Mouse (Mus musculus): ENCODE results near the gene Scarf2. TPM values are rescaled to one million over a fixed set of nuclear protein-coding genes. Genes with fewer than 3 reads are reported as not detected.

The Scarf2 gene
- polyA plus RNA-seq, 1 experiment from 2014 or later, result 11.5 TPM

DNA sequence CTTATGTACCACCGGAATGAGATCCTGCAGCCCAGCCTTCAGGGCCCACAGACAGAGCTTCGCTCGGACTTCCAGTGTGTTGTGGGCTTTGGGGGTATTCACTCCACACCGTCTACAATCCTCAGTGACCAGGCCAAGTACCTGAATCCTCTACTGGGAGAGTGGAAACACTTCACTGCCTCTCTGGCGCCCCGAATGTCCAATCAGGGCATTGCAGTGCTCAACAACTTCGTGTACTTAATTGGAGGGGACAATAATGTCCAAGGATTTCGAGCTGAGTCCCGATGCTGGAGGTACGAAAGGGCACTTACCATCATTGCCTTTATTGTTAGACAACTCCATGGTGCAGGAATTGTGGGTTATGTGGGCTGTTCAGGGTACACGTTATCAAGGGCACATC lies 20.3 kb upstream of the Scarf2 start:
- no peaks in the 10 kb centered on the region for H3K27me3 ChIP-seq (replicated peaks)
- H3K9ac ChIP-seq, result no peak overlapping the region
- no peak overlapping the region for H3K27ac ChIP-seq
- 67% methylated on average over 11 of the region's 11 CpGs for WGBS
- no peak overlapping the region for H3K4me3 ChIP-seq (replicated peaks)
- H3K9me3 ChIP-seq, result no peaks in the 10 kb centered on the region
- peaks cover 29% of the 10 kb centered on the region for H3K36me3 ChIP-seq
- ATAC-seq, result no peak
- no peaks in the 10 kb centered on the region for H3K4me1 ChIP-seq (replicated peaks)
- no peak overlapping the region for H3K4me2 ChIP-seq (replicated peaks)

GRCm38 (mm10) chr16:17778223-17778622 lies 18.9 kb upstream of the Scarf2 start:
- no peak overlapping the region for H3K27ac ChIP-seq
- no peaks in the 10 kb centered on the region for H3K9me3 ChIP-seq
- no peak overlapping the region for H3K9ac ChIP-seq
- H3K4me3 ChIP-seq (replicated peaks), result no peak overlapping the region
- ATAC-seq, result no peak
- H3K36me3 ChIP-seq, result peaks cover 24% of the 10 kb centered on the region
- H3K4me2 ChIP-seq (replicated peaks), result no peak overlapping the region
- H3K27me3 ChIP-seq (replicated peaks), result no peaks in the 10 kb centered on the region
- H3K4me1 ChIP-seq (replicated peaks), result no peaks in the 10 kb centered on the region
- WGBS, result 84% methylated on average over 4 of the region's 4 CpGs

DNA sequence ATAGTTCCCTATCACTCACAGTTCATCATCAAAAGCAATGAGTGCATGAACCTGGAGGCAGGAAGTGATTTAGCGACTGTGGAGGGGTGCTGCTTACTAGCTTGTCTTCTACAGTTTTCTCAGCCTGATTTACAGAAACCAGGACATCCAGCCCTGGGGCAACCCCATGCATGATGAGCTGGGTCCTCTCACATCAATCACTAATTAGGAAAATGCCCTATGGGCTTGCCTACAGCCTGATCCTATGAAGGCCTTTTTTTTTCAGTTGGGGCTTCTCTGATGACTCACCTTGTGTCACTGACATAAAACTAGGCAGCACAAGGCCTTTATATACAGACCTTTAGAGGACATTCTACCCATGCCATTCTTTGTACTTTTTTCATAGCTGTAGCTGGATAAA lies 17.4 kb upstream of the Scarf2 start:
- no peak overlapping the region for H3K9ac ChIP-seq
- H3K9me3 ChIP-seq, result no peaks in the 10 kb centered on the region
- peaks cover 23% of the 10 kb centered on the region for H3K36me3 ChIP-seq
- H3K27ac ChIP-seq, result no peak overlapping the region
- no peak for ATAC-seq
- H3K4me3 ChIP-seq (replicated peaks), result no peak overlapping the region
- H3K4me2 ChIP-seq (replicated peaks), result no peak overlapping the region
- WGBS, result 53% methylated on average over 1 of the region's 1 CpGs
- no peaks in the 10 kb centered on the region for H3K4me1 ChIP-seq (replicated peaks)
- no peaks in the 10 kb centered on the region for H3K27me3 ChIP-seq (replicated peaks)

DNA sequence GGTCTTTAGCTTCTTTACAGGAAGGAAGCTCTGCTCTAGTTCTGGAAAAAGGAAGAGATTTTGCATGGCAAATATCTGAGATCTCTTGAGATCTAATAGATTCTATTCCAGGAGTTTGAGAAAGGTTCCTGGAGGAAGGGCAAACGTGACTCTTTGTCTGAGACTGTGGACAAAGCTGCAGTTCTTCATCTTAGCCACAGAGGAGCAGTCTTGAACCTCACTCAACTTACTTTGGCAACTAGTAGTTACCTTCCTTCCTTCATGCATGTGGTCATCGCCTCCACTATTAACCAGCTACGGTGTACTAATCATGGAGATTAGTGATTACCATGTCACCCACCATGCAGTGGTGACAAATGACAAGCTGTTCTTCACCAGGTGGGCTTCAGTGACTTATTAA lies 11.7 kb upstream of the Scarf2 start:
- no peaks in the 10 kb centered on the region for H3K9me3 ChIP-seq
- no peak overlapping the region for H3K4me2 ChIP-seq (replicated peaks)
- no peak overlapping the region for H3K4me3 ChIP-seq (replicated peaks)
- no peak overlapping the region for H3K9ac ChIP-seq
- no peaks in the 10 kb centered on the region for H3K27me3 ChIP-seq (replicated peaks)
- no peak overlapping the region for H3K27ac ChIP-seq
- H3K4me1 ChIP-seq (replicated peaks), result no peaks in the 10 kb centered on the region
- ATAC-seq, result no peak
- WGBS, result 65% methylated on average over 3 of the region's 3 CpGs
- peaks cover 19% of the 10 kb centered on the region; the same call in 1 of the 2 replicates for H3K36me3 ChIP-seq

GRCm38 (mm10) chr16:17792728-17793127 lies 4.4 kb upstream of the Scarf2 start:
- H3K4me1 ChIP-seq (replicated peaks), result 0 out of 2 replicates have a peak, but pooled peaks cover 8% of the 10 kb centered on the region
- 74% methylated on average over 3 of the region's 3 CpGs for WGBS
- ATAC-seq, result no peak

GRCm38 (mm10) chr16:17794047-17794446 lies 3.0 kb upstream of the Scarf2 start:
- Histone ChIP-seq H3K27me3 (replicated peaks) (peaks cover 4% of the 10 kb centered on the region), H3K27ac (no peak overlapping the region), H3K36me3 (peaks cover 6% of the 10 kb centered on the region; the same call in 1 of the 2 replicates), H3K4me2 (replicated peaks) (no peak overlapping the region), H3K4me3 (replicated peaks) (no peak overlapping the region), H3K4me1 (replicated peaks) (0 out of 2 replicates have a peak, but pooled peaks cover 14% of the 10 kb centered on the region), H3K9me3 (no peaks in the 10 kb centered on the region), H3K9ac (no peak overlapping the region)
- no peak for ATAC-seq
- 87% methylated on average over 4 of the region's 4 CpGs for WGBS

More at GRCm38 (mm10) chr16:17792728-17793127, 4.4 kb upstream of the Scarf2 start:
- H3K4me2 ChIP-seq (replicated peaks), result no peak overlapping the region
- no peaks in the 10 kb centered on the region for H3K9me3 ChIP-seq
- peaks cover 8% of the 10 kb centered on the region; the same call in 1 of the 2 replicates for H3K36me3 ChIP-seq
- no peak overlapping the region for H3K27ac ChIP-seq
- no peak overlapping the region for H3K4me3 ChIP-seq (replicated peaks)
- no peak overlapping the region for H3K9ac ChIP-seq
- H3K27me3 ChIP-seq (replicated peaks), result peaks cover 1% of the 10 kb centered on the region

DNA sequence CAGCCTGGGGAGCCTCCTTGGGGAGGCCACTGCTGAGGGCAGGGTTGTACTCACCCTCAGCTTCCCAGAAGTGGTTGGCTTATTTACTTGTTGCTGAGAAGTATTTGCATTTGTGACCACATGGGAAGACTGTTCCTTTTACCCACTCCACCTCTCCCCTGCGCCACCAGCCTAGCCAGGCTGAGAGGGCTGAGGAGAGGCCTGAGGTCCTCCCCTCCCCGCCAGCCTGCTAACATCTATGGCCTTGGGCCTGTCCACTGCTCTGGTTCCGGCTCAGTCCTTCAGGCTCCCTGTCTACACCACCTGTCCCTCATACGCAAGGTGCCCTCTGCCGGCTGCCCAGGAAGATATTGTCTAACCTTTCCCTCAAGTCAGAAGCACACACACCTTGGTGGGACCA lies 1.4 kb upstream of the Scarf2 start:
- H3K9ac ChIP-seq, result no peak overlapping the region
- no peak overlapping the region for H3K4me3 ChIP-seq (replicated peaks)
- H3K36me3 ChIP-seq, result no peaks in the 10 kb centered on the region
- H3K27me3 ChIP-seq (replicated peaks), result peaks cover 15% of the 10 kb centered on the region
- H3K4me2 ChIP-seq (replicated peaks), result no peak overlapping the region
- WGBS, result 73% methylated on average over 5 of the region's 5 CpGs
- H3K4me1 ChIP-seq (replicated peaks), result peaks cover 23% of the 10 kb centered on the region; the same call in 1 of the 2 replicates
- no peak overlapping the region for H3K27ac ChIP-seq
- no peak for ATAC-seq
- H3K9me3 ChIP-seq, result no peaks in the 10 kb centered on the region

- peak overlapping the region; percentile 91; the same call in 1 of the 2 replicates for H3K27ac ChIP-seq
- no peak for ATAC-seq
- peak overlapping the region; percentile 84 for H3K4me2 ChIP-seq (replicated peaks)
- no peaks in the 10 kb centered on the region for H3K36me3 ChIP-seq
- H3K9ac ChIP-seq, result peak overlapping the region; percentile 84
- peaks cover 23% of the 10 kb centered on the region; the same call in 1 of the 2 replicates for H3K4me1 ChIP-seq (replicated peaks)
- H3K9me3 ChIP-seq, result no peaks in the 10 kb centered on the region
- peaks cover 19% of the 10 kb centered on the region for H3K27me3 ChIP-seq (replicated peaks)
- peak overlapping the region; percentile 73 for H3K4me3 ChIP-seq (replicated peaks)
These were observed 563 bp upstream of the Scarf2 start for GRCm38 (mm10) chr16:17796519-17796918.

- Histone ChIP-seq H3K27ac (peak overlapping the region; percentile 91), H3K4me1 (replicated peaks) (peaks cover 36% of the 10 kb centered on the region), H3K27me3 (replicated peaks) (peaks cover 33% of the 10 kb centered on the region), H3K4me2 (replicated peaks) (peak overlapping the region; percentile 84), H3K9me3 (no peaks in the 10 kb centered on the region), H3K9ac (peak overlapping the region; percentile 84), H3K4me3 (replicated peaks) (peak overlapping the region; percentile 73), H3K36me3 (no peaks in the 10 kb centered on the region)
- WGBS, result 4% methylated on average over 29 of the region's 29 CpGs
- peak; percentile 13 for ATAC-seq
These were observed 780 bp downstream of the Scarf2 start for GRCm38 (mm10) chr16:17797812-17798311.

DNA sequence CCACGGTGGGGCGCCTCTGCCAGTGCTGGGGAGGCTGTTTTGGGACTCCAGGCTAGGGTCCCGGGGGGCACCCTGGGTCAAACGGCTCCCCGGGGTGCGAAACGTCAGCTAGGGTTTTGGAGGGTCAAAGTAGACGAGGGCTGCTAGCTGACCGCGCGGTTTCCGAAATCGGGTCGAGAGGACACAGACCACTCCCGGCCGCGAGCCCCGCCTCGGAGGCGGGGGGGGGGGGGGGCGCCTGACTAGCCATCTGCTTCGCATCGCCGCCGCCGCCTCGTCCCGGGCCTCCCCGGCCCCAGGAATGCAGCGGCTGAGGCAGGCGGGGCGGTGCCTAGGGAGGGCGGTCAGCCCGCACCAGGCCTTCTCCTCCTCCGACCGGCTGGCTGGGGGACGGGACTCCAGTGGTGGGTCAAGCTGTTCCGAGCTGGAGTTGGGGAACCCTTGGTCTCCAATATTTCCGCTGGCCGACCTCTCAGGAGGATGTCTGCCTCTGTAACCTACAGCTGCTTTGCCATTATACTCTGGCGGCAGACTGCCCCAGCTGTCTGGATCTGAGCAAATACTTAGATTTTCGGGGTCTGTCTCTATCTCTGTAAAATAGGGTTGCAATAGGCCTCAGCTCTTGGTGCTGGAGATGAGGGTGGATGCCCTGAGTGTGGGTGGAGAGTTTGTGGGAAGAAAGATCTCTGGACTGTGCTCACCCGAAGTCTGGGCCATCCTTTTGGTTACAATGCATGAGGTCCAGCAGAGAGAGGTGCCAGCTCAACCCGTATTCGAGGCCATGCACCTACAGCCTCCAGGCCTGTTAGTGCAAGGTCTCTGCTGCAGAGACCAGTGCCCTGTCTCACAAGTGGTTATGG lies 1.5 kb downstream of the Scarf2 start:
- WGBS, result 5% methylated on average over 44 of the region's 45 CpGs

GRCm38 (mm10) chr16:17799584-17799983 lies 2.5 kb downstream of the Scarf2 start:
- H3K4me1 ChIP-seq (replicated peaks), result peaks cover 53% of the 10 kb centered on the region
- no peak overlapping the region for H3K9ac ChIP-seq
- H3K27me3 ChIP-seq (replicated peaks), result peaks cover 48% of the 10 kb centered on the region
- H3K27ac ChIP-seq, result no peak overlapping the region
- peak overlapping the region; percentile 84; the same call in 1 of the 2 replicates for H3K4me2 ChIP-seq (replicated peaks)
- H3K9me3 ChIP-seq, result no peaks in the 10 kb centered on the region
- no peak for ATAC-seq
- H3K4me3 ChIP-seq (replicated peaks), result no peak overlapping the region
- H3K36me3 ChIP-seq, result 0 out of 2 replicates have a peak, but pooled peaks cover 5% of the 10 kb centered on the region

More for the DNA sequence above, 1.5 kb downstream of the Scarf2 start:
- Histone ChIP-seq H3K9ac (peak overlapping the region; percentile 84), H3K9me3 (no peaks in the 10 kb centered on the region), H3K27me3 (replicated peaks) (peaks cover 40% of the 10 kb centered on the region), H3K4me2 (replicated peaks) (peak overlapping the region; percentile 84), H3K4me1 (replicated peaks) (peaks cover 43% of the 10 kb centered on the region), H3K36me3 (0 out of 2 replicates have a peak, but pooled peaks cover 3% of the 10 kb centered on the region), H3K27ac (peak overlapping the region; percentile 91), H3K4me3 (replicated peaks) (peak overlapping the region; percentile 73)
- ATAC-seq, result peak; percentile 78

DNA sequence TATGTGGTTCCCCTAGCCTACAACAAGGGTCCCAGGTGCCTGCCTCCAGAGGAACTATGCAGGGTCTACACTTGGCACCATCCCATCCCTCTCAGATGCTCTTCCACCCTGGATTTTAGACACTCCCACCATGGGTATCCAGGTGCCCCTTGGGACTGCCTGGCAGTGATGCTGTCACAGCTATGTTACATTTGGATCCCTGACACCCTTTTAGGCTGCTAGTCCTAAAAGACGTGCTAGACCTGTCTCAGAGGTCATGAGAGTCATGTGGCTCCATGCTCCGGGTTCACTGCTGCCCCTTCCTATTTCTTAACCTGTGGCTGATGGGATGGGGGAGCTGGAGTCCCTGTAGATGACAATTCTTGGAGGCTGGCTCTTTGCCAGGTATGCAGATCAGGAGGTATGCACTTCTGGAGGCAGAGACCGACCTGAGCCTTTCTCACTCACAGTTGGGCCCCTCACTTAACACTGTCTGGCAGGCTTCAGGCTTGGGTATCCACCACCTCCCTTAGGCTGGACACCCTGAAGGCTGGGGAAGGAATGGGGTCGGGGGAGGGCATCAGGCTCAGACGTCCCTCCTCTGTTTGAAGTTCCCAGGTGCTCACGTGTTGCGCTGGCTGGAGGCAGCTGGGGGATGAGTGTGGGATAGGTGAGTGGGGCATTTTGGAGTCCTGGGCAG lies 4.8 kb downstream of the Scarf2 start:
- 0 out of 2 replicates have a peak, but pooled peaks cover 5% of the 10 kb centered on the region for H3K36me3 ChIP-seq
- no peak overlapping the region for H3K4me2 ChIP-seq (replicated peaks)
- H3K4me3 ChIP-seq (replicated peaks), result no peak overlapping the region
- no peak overlapping the region for H3K9ac ChIP-seq
- no peak overlapping the region for H3K27ac ChIP-seq
- no peaks in the 10 kb centered on the region for H3K9me3 ChIP-seq
- no peak for ATAC-seq
- peaks cover 68% of the 10 kb centered on the region for H3K27me3 ChIP-seq (replicated peaks)
- H3K4me1 ChIP-seq (replicated peaks), result peaks cover 61% of the 10 kb centered on the region
- 23% methylated on average over 7 of the region's 7 CpGs for WGBS

Measured in intestine, embryonic 15.5 days (tissue).